Mouse (Mus musculus): ENCODE measurements around the gene Rilpl1.

DNA sequence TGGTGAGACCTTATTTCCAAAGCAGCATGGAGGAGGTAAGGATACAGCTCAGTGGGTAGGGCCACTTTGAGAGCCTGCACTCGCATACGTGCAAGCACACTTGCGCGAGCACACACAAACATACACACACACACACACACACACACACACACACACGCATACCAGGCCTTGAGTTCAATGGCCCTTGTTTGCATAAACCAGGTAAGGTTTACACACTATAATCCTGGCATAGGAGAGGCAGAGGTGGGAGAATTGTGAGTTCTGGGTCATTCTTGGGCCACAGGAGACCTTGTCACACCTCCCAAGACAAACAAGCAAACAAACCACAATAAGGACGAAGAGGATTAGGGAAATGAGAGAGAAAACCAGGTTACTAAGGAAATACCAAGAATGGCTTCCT is 22.0 kb downstream of the Rilpl1 start:
- no peak for TF ChIP-seq POLR2A (IDR thresholded peaks at IDR 0.05; ENCODE audit: low read depth, low read length)
- TF ChIP-seq CTCF (IDR thresholded peaks at IDR 0.05; ENCODE audit: extremely low read depth, insufficient read depth, insufficient read length, insufficient replicate concordance) = no peak

Measured in spleen, adult 2 months (tissue).